Mouse (Mus musculus): ENCODE measurements around the gene Reep3. TPM values are rescaled to one million over a fixed set of nuclear protein-coding genes. Genes with fewer than 3 reads are reported as not detected.

Gene Reep3
- total and polyA plus RNA-seq, 3 experiments, result 0.01 TPM; not detected in 2

DNA sequence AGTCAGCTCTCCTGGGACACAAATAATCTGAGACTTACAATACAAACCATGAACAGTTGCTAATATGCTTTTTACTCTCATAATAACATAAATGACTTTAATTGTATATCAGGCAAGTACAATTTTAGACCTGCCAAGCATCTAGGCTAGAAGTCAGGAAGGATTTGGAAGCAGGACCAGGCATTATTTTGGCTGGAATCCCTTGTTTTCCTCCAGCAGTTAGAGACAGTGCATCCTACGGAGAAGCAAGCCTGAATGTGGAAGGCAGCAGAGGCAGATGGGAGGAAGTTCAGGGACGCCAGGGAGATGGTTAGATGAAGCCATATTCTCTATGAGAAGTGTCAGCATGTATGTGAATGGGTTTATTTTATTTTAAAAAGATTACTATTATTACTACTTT, 79.4 kb downstream of the Reep3 start:
- no peak overlapping the region for H3K9ac ChIP-seq (ENCODE audit: control insufficient read depth, low read depth, low read length, poor library complexity, severe bottlenecking)
- TF ChIP-seq CHD1 (IDR thresholded peaks at IDR 0.05; ENCODE audit: low read depth, low read length) (no peak), MYC (IDR thresholded peaks at IDR 0.05; ENCODE audit: low read depth, low read length) (no peak), JUND (IDR thresholded peaks at IDR 0.05; ENCODE audit: low read depth, low read length) (no peak), E2F4 (IDR thresholded peaks at IDR 0.05; ENCODE audit: borderline replicate concordance, low read depth, low read length) (no peak), POLR2A (IDR thresholded peaks at IDR 0.05; ENCODE audit: control insufficient read depth in 1 of 2, insufficient read depth in 1 of 2, low read depth in 1 of 2, low read length in 2 of 2, poor library complexity in 1 of 2) (no peak), CTCF (IDR thresholded peaks at IDR 0.05 in 2 of 3, conservative IDR thresholded peaks at IDR 0.05 in 1 of 3; ENCODE audit: control insufficient read depth in 1 of 3, insufficient read depth in 1 of 3, low read depth in 2 of 3, low read length in 3 of 3, poor library complexity in 1 of 3, severe bottlenecking in 1 of 3) (no peak)
- no peaks in the 10 kb centered on the region for H3K9me3 ChIP-seq (replicated peaks; ENCODE audit: insufficient read depth, low read length)
- no peaks in the 10 kb centered on the region for H3K36me3 ChIP-seq (ENCODE audit: control insufficient read depth in 1 of 2, insufficient read depth in 2 of 2, low read length in 2 of 2)
- no peak for DNase-seq (ENCODE audit: low read depth, low spot score)
- H3K79me2 ChIP-seq (ENCODE audit: control insufficient read depth, insufficient read depth, low read length, poor library complexity), result no peaks in the 10 kb centered on the region
- no peaks in the 10 kb centered on the region for H3K4me1 ChIP-seq (ENCODE audit: control insufficient read depth in 1 of 2, insufficient read depth in 2 of 2, low read length in 2 of 2)
- H3K27me3 ChIP-seq (ENCODE audit: control insufficient read depth in 1 of 2, insufficient read depth in 2 of 2, low read length in 2 of 2), result no peaks in the 10 kb centered on the region; a peak in 2 of 4 replicates
- H3K27ac ChIP-seq (ENCODE audit: control insufficient read depth, low read depth, low read length), result no peak overlapping the region
- H3K4me3 ChIP-seq (ENCODE audit: control insufficient read depth in 1 of 2, insufficient read depth in 1 of 2, low read depth in 2 of 2, low read length in 2 of 2), result no peak overlapping the region

DNA sequence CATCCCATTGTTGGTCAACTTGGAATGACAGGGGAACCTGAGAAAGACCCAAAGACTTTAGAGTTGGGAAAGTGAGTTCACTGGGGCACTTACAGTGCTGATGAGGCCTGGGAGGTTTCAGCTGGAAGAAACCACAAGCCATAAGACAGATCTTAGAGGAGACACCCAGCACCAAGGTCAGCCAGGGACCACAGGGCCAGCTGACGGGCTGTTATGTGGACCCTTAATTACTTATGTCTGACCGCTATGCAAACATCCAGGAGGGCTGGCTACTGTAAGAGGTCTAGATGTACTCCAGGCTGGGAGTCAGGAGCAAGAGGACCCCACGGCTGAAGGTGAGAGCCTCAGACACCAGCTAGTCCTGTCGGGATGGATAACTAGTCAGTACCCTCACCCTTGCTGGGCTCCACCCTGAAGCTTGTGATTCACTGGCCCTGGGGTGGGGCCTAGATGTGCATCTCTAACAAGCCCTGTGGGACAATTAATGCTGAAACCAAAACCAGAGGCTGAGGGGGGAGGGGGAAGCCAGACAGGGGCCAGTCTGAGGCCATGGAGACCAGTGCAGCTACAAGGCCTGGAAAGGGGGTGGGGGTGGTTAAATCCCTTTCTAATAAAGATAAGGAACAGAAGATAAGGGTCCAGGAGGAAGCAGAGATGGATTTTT, 80.0 kb downstream of the Reep3 start:
- no peak for DNase-seq (ENCODE audit: low read depth, low spot score)
- Histone ChIP-seq H3K4me1 (ENCODE audit: control insufficient read depth in 1 of 2, insufficient read depth in 2 of 2, low read length in 2 of 2) (no peaks in the 10 kb centered on the region), H3K9me3 (replicated peaks; ENCODE audit: insufficient read depth, low read length) (no peaks in the 10 kb centered on the region), H3K27me3 (ENCODE audit: control insufficient read depth in 1 of 2, insufficient read depth in 2 of 2, low read length in 2 of 2) (no peaks in the 10 kb centered on the region; a peak in 2 of 4 replicates), H3K79me2 (ENCODE audit: control insufficient read depth, insufficient read depth, low read length, poor library complexity) (no peaks in the 10 kb centered on the region), H3K4me3 (ENCODE audit: control insufficient read depth in 1 of 2, insufficient read depth in 1 of 2, low read depth in 2 of 2, low read length in 2 of 2) (no peak overlapping the region), H3K36me3 (ENCODE audit: control insufficient read depth in 1 of 2, insufficient read depth in 2 of 2, low read length in 2 of 2) (no peaks in the 10 kb centered on the region), H3K9ac (ENCODE audit: control insufficient read depth, low read depth, low read length, poor library complexity, severe bottlenecking) (no peak overlapping the region), H3K27ac (ENCODE audit: control insufficient read depth, low read depth, low read length) (no peak overlapping the region)
- TF ChIP-seq ETS1 (IDR thresholded peaks at IDR 0.05; ENCODE audit: low read depth, low read length) (no peak), MYB (IDR thresholded peaks at IDR 0.05; ENCODE audit: low read depth, low read length) (no peak), MAZ (IDR thresholded peaks at IDR 0.05; ENCODE audit: low read depth, low read length) (no peak), MAX (IDR thresholded peaks at IDR 0.05; ENCODE audit: low read length) (no peak), SIN3A (IDR thresholded peaks at IDR 0.05; ENCODE audit: low read length) (no peak), TCF12 (IDR thresholded peaks at IDR 0.05; ENCODE audit: low read depth, low read length) (no peak)

DNA sequence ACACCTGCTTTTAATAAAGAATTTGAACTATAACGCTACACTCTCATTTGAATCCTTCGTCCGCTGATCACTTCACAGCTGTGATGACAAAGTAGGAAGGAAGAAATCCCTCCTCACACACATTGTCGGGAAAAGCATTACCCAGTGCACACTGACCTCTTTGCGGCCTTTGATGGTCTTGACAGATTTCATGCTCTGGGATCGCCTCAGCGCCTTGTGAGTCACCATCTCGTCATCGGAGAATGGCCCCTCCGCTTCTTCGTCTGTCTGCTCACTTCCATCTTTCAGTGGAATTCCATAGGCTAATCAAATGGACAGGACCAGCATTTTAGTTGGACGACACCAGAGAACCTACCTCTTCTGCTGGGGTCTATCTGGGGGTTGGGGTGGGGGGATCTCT, 82.0 kb downstream of the Reep3 start:
- Histone ChIP-seq H3K9ac (ENCODE audit: control insufficient read depth, low read depth, low read length, poor library complexity, severe bottlenecking) (no peak overlapping the region), H3K4me3 (ENCODE audit: control insufficient read depth in 1 of 2, insufficient read depth in 1 of 2, low read depth in 2 of 2, low read length in 2 of 2) (no peak overlapping the region), H3K4me1 (ENCODE audit: control insufficient read depth in 1 of 2, insufficient read depth in 2 of 2, low read length in 2 of 2) (no peaks in the 10 kb centered on the region), H3K27me3 (ENCODE audit: control insufficient read depth in 1 of 2, insufficient read depth in 2 of 2, low read length in 2 of 2) (no peaks in the 10 kb centered on the region; a peak in 1 of 4 replicates), H3K36me3 (ENCODE audit: control insufficient read depth in 1 of 2, insufficient read depth in 2 of 2, low read length in 2 of 2) (no peaks in the 10 kb centered on the region), H3K9me3 (replicated peaks; ENCODE audit: insufficient read depth, low read length) (no peaks in the 10 kb centered on the region), H3K79me2 (ENCODE audit: control insufficient read depth, insufficient read depth, low read length, poor library complexity) (no peaks in the 10 kb centered on the region), H3K27ac (ENCODE audit: control insufficient read depth, low read depth, low read length) (no peak overlapping the region)
- no peak for DNase-seq (ENCODE audit: low read depth, low spot score)
- TF ChIP-seq CTCF (IDR thresholded peaks at IDR 0.05 in 2 of 3, conservative IDR thresholded peaks at IDR 0.05 in 1 of 3; ENCODE audit: control insufficient read depth in 1 of 3, insufficient read depth in 1 of 3, low read depth in 2 of 3, low read length in 3 of 3, poor library complexity in 1 of 3, severe bottlenecking in 1 of 3) (no peak), RAD21 (IDR thresholded peaks at IDR 0.05; ENCODE audit: low read depth, low read length) (no peak), USF1 (IDR thresholded peaks at IDR 0.05; ENCODE audit: low read depth, low read length) (no peak), HCFC1 (IDR thresholded peaks at IDR 0.05; ENCODE audit: low read depth, low read length) (no peak), NRF1 (IDR thresholded peaks at IDR 0.05; ENCODE audit: insufficient read depth, low read depth, low read length, poor library complexity, severe bottlenecking) (no peak), MAFK (IDR thresholded peaks at IDR 0.05; ENCODE audit: borderline replicate concordance, low read depth, low read length) (no peak)
